Mouse (Mus musculus): ENCODE measurements around the gene Rftn1.

- TF ChIP-seq POLR2A (IDR thresholded peaks at IDR 0.05; ENCODE audit: borderline replicate concordance, insufficient read depth, low read length) (no peak), CTCF (IDR thresholded peaks at IDR 0.05; ENCODE audit: borderline replicate concordance, insufficient read depth, low read depth, low read length) (no peak)
Observed at GRCm38 (mm10) chr17:50006338-50006720, 184.1 kb downstream of the Rftn1 start.
